Mouse (Mus musculus) lung, postnatal 0 days (tissue): Measurements from ENCODE around the gene Nfrkb.

ENCODE experiments used
- CTCF ChIP-seq: IDR thresholded peaks from 2 replicates; pipeline ENCODE4 v1.5.1; 2016; ENCODE audit warnings: antibody characterized with exemption, mild to moderate bottlenecking
- EP300 ChIP-seq: IDR thresholded peaks from 2 replicates; pipeline ENCODE4 v1.6.1; 2016; ENCODE audit warnings: antibody characterized with exemption, mild to moderate bottlenecking, control low read depth

DNA sequence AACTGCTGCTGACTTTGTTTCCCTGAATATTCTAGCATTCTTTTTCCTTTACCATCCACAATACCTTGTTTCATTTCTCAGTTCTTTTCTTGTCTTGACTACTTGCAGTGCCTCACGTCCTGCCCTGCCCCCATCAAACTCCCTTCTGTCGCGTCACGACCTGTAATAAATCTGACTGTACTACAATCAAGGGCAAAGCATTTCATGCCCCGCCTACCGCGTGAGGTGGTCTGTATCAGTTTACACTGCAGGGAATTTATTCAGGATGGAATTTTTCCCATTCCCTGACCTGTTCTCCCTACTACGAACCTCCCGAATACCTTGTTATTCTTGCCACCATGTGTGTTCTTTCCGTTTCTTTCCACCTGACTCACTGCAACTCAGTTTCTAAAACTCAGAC lies 66.2 kb downstream of the Nfrkb start:
- TF ChIP-seq EP300 (no peak), CTCF (no peak)
